Mouse (Mus musculus) forelimb bud, embryonic 11.5 days (tissue): ENCODE measurements around the gene Myh8.

Experiments
- DNase-seq: peaks from one replicate; pipeline ENCODE4 v3.0.0-alpha.2; 2012; ENCODE audit warnings: low read depth, low spot score

Gene Myh8

GRCm38 (mm10) chr11:67276601-67277174 lies at the start of gene Myh8:
Gene Myh8, plus strand, starts transcription at chr11:67277124.
- DNase-seq, result no peak

- DNase-seq, result no peak
These were observed 48.2 kb upstream of the Myh8 start for GRCm38 (mm10) chr11:67228731-67229130.

GRCm38 (mm10) chr11:67229166-67229565 lies 47.8 kb upstream of the Myh8 start:
- DNase-seq, result no peak

- DNase-seq, result no peak
These were observed 47.0 kb upstream of the Myh8 start for GRCm38 (mm10) chr11:67229946-67230345.

GRCm38 (mm10) chr11:67235639-67236358 lies 41.1 kb upstream of the Myh8 start:
- peak; percentile 51 for DNase-seq

- no peak for DNase-seq
These were observed 40.1 kb upstream of the Myh8 start for GRCm38 (mm10) chr11:67236799-67237198.

- no peak for DNase-seq
These were observed 39.3 kb upstream of the Myh8 start, which contains the start of gene Myh4 for GRCm38 (mm10) chr11:67237481-67238079. Gene Myh4, plus strand, starts transcription at chr11:67238029.

GRCm38 (mm10) chr11:67241051-67241450 lies 35.9 kb upstream of the Myh8 start:
- DNase-seq, result no peak

- no peak for DNase-seq
These were observed 23.2 kb upstream of the Myh8 start for GRCm38 (mm10) chr11:67253691-67254090.

- no peak for DNase-seq
These were observed 19.9 kb upstream of the Myh8 start for GRCm38 (mm10) chr11:67257048-67257447.

- DNase-seq, result no peak
These were observed 16.0 kb upstream of the Myh8 start for GRCm38 (mm10) chr11:67260956-67261355.

- no peak for DNase-seq
These were observed 16.5 kb downstream of the Myh8 start for GRCm38 (mm10) chr11:67293440-67293839.

- peak; percentile 54 for DNase-seq
These were observed 37.0 kb downstream of the Myh8 start for GRCm38 (mm10) chr11:67313733-67314452.

GRCm38 (mm10) chr11:67321358-67321757 lies 44.4 kb downstream of the Myh8 start, which contains the start of gene Myh13:
Gene Myh13, plus strand, starts transcription at chr11:67321658.
- DNase-seq, result no peak

GRCm38 (mm10) chr11:67326536-67326935 lies 49.6 kb downstream of the Myh8 start:
- DNase-seq, result no peak

- DNase-seq, result no peak
These were observed 67.6 kb downstream of the Myh8 start for GRCm38 (mm10) chr11:67344556-67344955.

- DNase-seq, result no peak
These were observed 68.4 kb downstream of the Myh8 start for GRCm38 (mm10) chr11:67345186-67345855.

- DNase-seq, result no peak
These were observed 68.9 kb downstream of the Myh8 start for GRCm38 (mm10) chr11:67345856-67346236.

GRCm38 (mm10) chr11:67350153-67350768 lies 73.3 kb downstream of the Myh8 start:
- peak; percentile 75 for DNase-seq

- DNase-seq, result no peak
These were observed 76.1 kb downstream of the Myh8 start for GRCm38 (mm10) chr11:67353011-67353410.

- DNase-seq, result no peak
These were observed 81.1 kb downstream of the Myh8 start for GRCm38 (mm10) chr11:67358031-67358430.
